Mouse (Mus musculus) G1E (cell line): ENCODE results near the gene Lekr1.

Experiments
- CTCF ChIP-seq: IDR thresholded peaks from 2 replicates; pipeline ENCODE4 v1.5.1; 2012; ENCODE audit warnings: low read depth, low read length, inconsistent platforms, mixed read lengths
- GATA1 ChIP-seq: IDR thresholded peaks from 2 replicates; pipeline ENCODE4 v1.6.1; 2012; ENCODE audit warnings: borderline replicate concordance, low read length, inconsistent platforms, mixed read lengths
- GATA2 ChIP-seq: IDR thresholded peaks from 2 replicates; pipeline ENCODE4 v1.6.1; 2012; ENCODE audit warnings: low read depth, low read length, inconsistent platforms, borderline replicate concordance
- POLR2AphosphoS5 ChIP-seq: IDR thresholded peaks from 2 replicates; pipeline ENCODE4 v1.6.1; 2012; ENCODE audit warnings: low read depth, low read length, inconsistent platforms; ENCODE audit not compliant: insufficient replicate concordance
- TAL1 ChIP-seq: conservative IDR thresholded peaks from 2 replicates; pipeline ENCODE4 v1.6.1; 2012; ENCODE audit warnings: low read depth, low read length, inconsistent platforms, mixed read lengths

- TF ChIP-seq CTCF (no peak), GATA1 (no peak), TAL1 (no peak), GATA2 (no peak), POLR2AphosphoS5 (no peak)
These were observed 197.8 kb downstream of the Lekr1 start for GRCm38 (mm10) chr3:65863762-65864377.
